Mouse (Mus musculus): Measurements from ENCODE around the gene Pomgnt1. TPM values are rescaled to one million over a fixed set of nuclear protein-coding genes. Genes with fewer than 3 reads are reported as not detected.

Gene Pomgnt1
- polyA plus RNA-seq, 1 experiment from 2014 or later, result 68.4 TPM

DNA sequence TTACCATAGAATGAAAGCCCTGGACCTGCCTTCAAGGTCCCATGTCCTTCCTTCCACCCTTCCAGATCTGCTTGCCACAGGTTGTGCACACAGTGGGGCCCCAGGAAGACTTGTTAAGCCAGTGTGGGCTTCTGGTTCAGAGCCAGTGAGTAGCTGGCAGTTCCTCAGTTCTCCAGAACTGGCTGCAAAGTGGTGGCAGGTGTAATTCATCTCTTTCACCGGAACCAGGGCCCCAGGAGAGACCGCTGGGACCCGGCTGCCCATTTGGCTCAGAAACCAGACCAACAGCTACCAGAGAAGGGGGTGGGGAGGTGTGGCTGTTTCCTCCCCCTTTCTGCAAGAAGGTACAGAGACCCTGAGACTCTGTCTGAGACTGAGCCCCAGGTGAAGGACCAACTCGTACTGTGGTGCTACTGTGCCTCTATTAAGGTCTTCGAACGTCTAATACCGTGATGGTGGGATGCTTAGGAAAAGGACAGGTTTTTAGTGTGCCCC, 19.7 kb downstream of the Pomgnt1 start:
- no peaks in the 10 kb centered on the region for H3K9me3 ChIP-seq
- peaks cover 12% of the 10 kb centered on the region; the same call in 1 of the 2 replicates for H3K4me1 ChIP-seq
- WGBS, result 10% methylated on average over 7 of the region's 7 CpGs
- H3K4me3 ChIP-seq, result no peak overlapping the region
- no peak overlapping the region for H3K9ac ChIP-seq
- H3K27ac ChIP-seq, result no peak overlapping the region
- ATAC-seq (ENCODE audit: low FRiP score, low read depth), result no peak
- peak overlapping the region; percentile 93 for H3K4me2 ChIP-seq (replicated peaks)
- no peaks in the 10 kb centered on the region for H3K36me3 ChIP-seq
- H3K27me3 ChIP-seq (replicated peaks), result peaks cover 15% of the 10 kb centered on the region

DNA sequence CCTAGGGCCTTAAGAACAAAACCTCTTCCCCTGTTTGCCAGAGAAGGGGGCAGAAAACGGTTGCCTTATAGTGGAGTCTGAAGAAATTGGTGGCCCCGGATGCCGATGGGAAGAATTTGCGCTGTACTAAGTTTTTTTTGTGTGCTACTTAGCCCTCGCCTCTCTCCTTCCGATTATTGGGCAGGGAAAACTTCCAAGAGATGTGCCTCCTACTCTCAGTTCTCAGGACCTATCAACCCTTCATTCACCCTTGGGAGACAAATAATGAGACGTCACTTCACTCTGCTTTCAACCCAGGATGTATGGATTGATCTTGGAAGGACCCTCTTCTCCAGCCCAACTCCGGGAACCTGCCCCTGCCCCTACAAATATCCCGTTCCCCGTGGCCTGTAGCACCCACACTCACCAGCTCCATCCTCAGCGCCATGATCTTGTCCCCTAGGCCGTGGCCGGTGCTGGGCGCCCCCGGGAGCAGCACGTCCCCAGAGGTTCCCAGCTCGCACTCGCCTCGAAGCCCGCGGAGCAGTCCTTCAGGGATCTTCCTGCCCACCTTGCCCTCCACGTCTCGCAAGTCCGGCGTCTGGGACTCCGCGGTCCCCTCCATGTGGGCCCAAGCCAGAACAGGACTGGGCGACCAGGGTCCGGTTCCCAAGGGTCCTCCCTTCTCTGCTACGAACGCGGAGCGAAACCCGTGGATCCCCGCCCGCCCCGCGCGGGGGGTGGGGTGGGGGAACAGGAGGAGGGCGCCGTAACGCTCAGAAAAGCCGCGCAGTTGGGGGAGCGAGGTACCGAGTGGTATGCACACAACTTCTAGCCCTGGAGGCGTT, 20.5 kb downstream of the Pomgnt1 start:
- Histone ChIP-seq H3K4me3 (peak overlapping the region; percentile 60), H3K9me3 (no peaks in the 10 kb centered on the region), H3K27ac (no peak overlapping the region), H3K4me2 (replicated peaks) (peak overlapping the region; percentile 93), H3K36me3 (no peaks in the 10 kb centered on the region), H3K4me1 (peaks cover 12% of the 10 kb centered on the region; the same call in 1 of the 2 replicates), H3K27me3 (replicated peaks) (peaks cover 15% of the 10 kb centered on the region), H3K9ac (peak overlapping the region; percentile 67)
- ATAC-seq (ENCODE audit: low FRiP score, low read depth), result peak; percentile 69; the same call in 1 of the 2 replicates
- WGBS, result under 1% methylated on average over 46 of the region's 47 CpGs

DNA sequence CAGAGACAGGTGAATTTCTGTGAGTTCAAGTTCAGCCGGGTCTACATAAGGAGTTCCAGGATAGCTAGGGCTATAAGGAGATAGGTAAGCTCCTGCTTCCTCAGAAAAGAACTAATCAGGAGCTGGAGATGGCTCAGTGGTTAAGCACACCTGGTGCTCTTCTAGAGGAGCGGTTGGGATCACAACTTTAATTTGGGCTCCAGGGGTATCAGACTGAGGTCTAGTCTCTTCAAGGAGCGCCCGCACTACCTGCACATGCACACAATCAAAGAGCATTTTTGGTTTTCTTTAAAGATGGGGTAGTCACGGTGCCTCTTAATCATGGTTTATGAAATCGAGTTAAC, 26.1 kb downstream of the Pomgnt1 start:
- Histone ChIP-seq H3K9ac (peak overlapping the region; percentile 88), H3K27me3 (replicated peaks) (no peaks in the 10 kb centered on the region), H3K4me2 (replicated peaks) (peak overlapping the region; percentile 60), H3K36me3 (peaks cover 30% of the 10 kb centered on the region), H3K4me3 (peak overlapping the region; percentile 72), H3K4me1 (peaks cover 8% of the 10 kb centered on the region), H3K9me3 (no peaks in the 10 kb centered on the region), H3K27ac (0 out of 2 replicates have a peak overlapping the region, but pooled peaks have one; percentile 57)
- 24% methylated on average over 6 of the region's 6 CpGs for WGBS
- peak; percentile 7; the same call in 1 of the 2 replicates for ATAC-seq (ENCODE audit: low FRiP score, low read depth)

DNA sequence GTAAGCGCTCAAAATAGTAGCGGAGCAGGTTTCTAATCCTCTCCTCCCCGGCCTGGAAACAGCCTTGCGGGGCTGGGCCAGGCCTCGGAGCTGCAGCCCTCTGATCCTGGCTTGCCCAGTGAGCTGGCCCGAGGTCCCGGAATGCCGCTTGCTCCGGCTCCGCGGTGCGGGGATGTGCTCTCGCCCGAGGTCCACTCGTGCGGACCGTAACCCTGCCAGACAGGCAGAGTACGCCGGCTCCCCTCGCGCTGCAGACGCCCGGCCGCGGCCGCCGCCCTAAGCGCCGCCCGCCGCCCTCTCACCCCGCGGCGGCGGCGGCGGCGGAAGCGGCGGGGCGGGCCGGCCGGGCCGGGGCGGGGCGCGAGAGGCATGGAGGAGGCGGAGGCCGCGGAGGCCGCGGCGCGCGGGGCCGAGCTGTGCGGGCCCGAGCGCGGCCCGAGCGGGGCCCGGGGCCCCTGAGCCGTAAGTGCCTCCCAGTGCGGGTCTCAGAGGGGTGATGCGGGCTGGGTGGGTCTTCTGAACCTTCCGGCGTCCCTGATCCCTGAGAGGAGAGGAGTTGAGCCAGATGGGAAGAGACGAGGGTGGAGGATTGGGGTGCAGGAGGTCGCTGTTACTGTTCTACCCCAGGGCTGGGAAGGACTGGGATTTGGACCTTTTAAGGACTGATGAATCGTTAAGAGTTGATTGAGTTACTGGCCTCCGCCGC, 26.7 kb downstream of the Pomgnt1 start:
- Histone ChIP-seq H3K36me3 (peaks cover 36% of the 10 kb centered on the region), H3K4me2 (replicated peaks) (peak overlapping the region; percentile 60), H3K9me3 (no peaks in the 10 kb centered on the region), H3K4me3 (peak overlapping the region; percentile 72), H3K27ac (peak overlapping the region; percentile 57; the same call in 1 of the 2 replicates), H3K4me1 (peaks cover 8% of the 10 kb centered on the region), H3K27me3 (replicated peaks) (no peaks in the 10 kb centered on the region), H3K9ac (peak overlapping the region; percentile 88)
- ATAC-seq (ENCODE audit: low FRiP score, low read depth), result peak; percentile 82
- WGBS, result under 1% methylated on average over 64 of the region's 73 CpGs

DNA sequence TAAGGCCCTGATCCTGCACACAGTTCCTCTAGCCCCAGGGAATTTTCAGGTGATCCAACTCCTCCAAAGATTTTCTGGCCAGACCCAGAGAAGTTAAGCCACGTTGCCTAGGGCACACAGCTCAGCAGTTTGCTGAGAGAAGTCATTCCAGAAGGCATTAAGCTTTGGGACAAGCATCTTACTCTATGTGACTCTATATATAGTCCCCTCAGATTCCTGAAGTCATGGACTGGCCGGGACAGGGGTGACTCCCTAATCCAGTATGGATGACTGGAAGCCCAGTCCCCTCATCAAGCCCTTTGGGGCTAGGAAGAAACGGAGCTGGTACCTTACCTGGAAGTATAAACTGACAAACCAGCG, 27.2 kb downstream of the Pomgnt1 start:
- Histone ChIP-seq H3K36me3 (peaks cover 41% of the 10 kb centered on the region), H3K4me3 (peak overlapping the region; percentile 72), H3K27ac (no peak overlapping the region; the same call in 1 of the 2 replicates), H3K9ac (peak overlapping the region; percentile 88), H3K27me3 (replicated peaks) (no peaks in the 10 kb centered on the region), H3K4me1 (peaks cover 8% of the 10 kb centered on the region), H3K9me3 (no peaks in the 10 kb centered on the region), H3K4me2 (replicated peaks) (peak overlapping the region; percentile 60)
- ATAC-seq (ENCODE audit: low FRiP score, low read depth), result no peak; the same call in 1 of the 2 replicates
- 24% methylated on average over 4 of the region's 4 CpGs for WGBS

DNA sequence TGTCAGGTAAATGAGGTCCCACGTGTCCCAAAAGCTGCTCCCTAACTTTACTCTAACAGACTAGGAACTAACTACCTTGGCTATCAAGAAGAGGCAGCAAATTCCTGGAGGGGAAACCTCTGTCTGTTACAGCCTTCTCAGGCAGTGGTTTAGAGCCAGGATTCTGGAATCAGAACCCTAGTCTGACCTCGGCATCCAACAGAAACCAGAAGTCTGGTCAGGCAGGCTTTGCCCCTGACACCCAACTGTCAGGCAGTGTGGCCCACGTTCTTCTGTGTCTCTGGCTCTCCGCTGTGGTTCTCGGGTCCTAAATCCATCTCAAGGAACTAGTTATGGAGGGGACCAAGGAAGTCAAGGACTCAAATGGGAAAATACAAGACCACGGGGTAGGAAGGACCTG, 27.6 kb downstream of the Pomgnt1 start, which contains the start of gene Lurap1:
Lurap1 (minus strand) TSS at position 101 of the 400 bp plus-strand sequence.
- peak within 1 kb of the TSS; percentile 72 for H3K4me3 ChIP-seq
- H3K36me3 ChIP-seq, result peaks cover 45% of the 10 kb centered on the region
- H3K4me2 ChIP-seq (replicated peaks), result peak within 1 kb of the TSS; percentile 60
- WGBS, result 83% methylated on average over 6 of the region's 6 CpGs
- no peaks in the 10 kb centered on the region for H3K9me3 ChIP-seq
- no peak for ATAC-seq (ENCODE audit: low FRiP score, low read depth)
- no peaks in the 10 kb centered on the region for H3K27me3 ChIP-seq (replicated peaks)
- H3K9ac ChIP-seq, result peak within 1 kb of the TSS; percentile 88
- H3K27ac ChIP-seq, result peak within 1 kb of the TSS; percentile 57; the same call in 1 of the 2 replicates
- peaks cover 8% of the 10 kb centered on the region for H3K4me1 ChIP-seq

DNA sequence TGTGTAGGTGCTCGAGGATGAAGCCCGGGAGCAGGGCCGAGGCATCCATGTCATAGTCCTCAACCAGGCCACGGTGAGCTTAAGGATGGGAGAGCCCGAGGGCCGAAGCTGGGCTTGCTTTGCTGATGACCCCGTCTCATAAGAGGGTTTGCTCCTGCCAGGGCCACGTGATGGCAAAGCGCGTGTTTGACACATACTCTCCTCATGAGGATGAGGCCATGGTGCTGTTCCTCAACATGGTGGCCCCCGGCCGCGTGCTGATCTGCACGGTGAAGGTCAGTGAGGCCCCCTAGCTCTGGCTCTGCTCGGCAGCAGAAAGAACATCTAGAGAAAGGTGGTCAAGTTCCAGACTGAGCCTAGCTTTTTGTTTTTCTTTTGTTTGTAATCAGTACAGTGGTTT, 29.1 kb downstream of the Pomgnt1 start:
- 97% methylated on average over 15 of the region's 15 CpGs for WGBS
- Histone ChIP-seq H3K9ac (no peak overlapping the region), H3K36me3 (peaks cover 60% of the 10 kb centered on the region), H3K9me3 (no peaks in the 10 kb centered on the region), H3K27ac (no peak overlapping the region), H3K4me1 (peaks cover 8% of the 10 kb centered on the region), H3K27me3 (replicated peaks) (no peaks in the 10 kb centered on the region), H3K4me2 (replicated peaks) (no peak overlapping the region), H3K4me3 (no peak overlapping the region)
- ATAC-seq (ENCODE audit: low FRiP score, low read depth), result no peak

DNA sequence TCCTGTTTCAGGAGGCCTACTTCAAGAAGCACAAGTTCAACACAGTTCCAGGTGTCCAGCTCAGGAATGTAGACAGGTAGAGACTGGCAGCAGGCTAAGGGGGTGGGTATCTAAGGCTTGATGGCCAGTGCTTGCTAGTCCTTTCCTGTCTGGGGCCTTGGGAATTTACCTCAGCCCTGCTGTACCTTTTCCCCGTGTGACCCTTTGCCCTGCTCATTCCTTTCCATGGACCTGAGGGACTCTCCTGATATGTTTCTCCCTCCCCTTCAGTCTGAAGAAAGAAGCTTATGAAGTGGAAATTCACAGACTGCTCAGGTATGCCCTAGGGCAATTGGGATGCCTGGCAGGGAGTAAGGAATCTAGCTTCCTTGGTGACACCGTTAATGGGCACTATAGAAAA, 34.2 kb downstream of the Pomgnt1 start:
- H3K4me2 ChIP-seq (replicated peaks), result no peak overlapping the region
- H3K36me3 ChIP-seq, result peaks cover 71% of the 10 kb centered on the region
- WGBS, result 89% methylated on average over 2 of the region's 2 CpGs
- no peaks in the 10 kb centered on the region for H3K4me1 ChIP-seq
- no peak for ATAC-seq (ENCODE audit: low FRiP score, low read depth)
- H3K4me3 ChIP-seq, result no peak overlapping the region
- H3K9ac ChIP-seq, result no peak overlapping the region
- no peaks in the 10 kb centered on the region for H3K27me3 ChIP-seq (replicated peaks)
- no peak overlapping the region for H3K27ac ChIP-seq
- no peaks in the 10 kb centered on the region for H3K9me3 ChIP-seq

DNA sequence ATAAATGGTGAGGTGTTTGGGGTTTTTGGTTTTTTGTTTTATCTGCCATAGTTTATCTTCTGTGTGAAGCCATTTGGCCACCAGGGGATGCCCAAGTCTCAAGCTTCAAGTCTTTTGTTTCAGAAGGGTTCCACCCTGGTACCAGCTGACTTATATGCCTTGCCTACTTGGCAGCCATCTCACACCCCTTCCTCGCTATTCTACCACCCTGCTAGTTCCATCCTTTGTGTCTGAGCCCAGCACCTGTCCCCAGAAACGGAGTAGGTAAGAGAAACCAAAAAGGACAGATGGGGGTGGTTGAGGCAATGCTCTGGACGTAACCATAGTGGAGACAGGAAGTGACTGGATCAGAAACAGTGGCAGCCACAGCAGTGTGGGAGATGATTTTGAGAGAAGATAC, 36.3 kb downstream of the Pomgnt1 start:
- Histone ChIP-seq H3K27ac (no peak overlapping the region), H3K4me3 (no peak overlapping the region), H3K4me2 (replicated peaks) (no peak overlapping the region), H3K9me3 (no peaks in the 10 kb centered on the region), H3K36me3 (peaks cover 51% of the 10 kb centered on the region), H3K9ac (no peak overlapping the region), H3K27me3 (replicated peaks) (no peaks in the 10 kb centered on the region), H3K4me1 (no peaks in the 10 kb centered on the region)
- WGBS, result 78% methylated on average over 3 of the region's 3 CpGs
- ATAC-seq (ENCODE audit: low FRiP score, low read depth), result no peak

DNA sequence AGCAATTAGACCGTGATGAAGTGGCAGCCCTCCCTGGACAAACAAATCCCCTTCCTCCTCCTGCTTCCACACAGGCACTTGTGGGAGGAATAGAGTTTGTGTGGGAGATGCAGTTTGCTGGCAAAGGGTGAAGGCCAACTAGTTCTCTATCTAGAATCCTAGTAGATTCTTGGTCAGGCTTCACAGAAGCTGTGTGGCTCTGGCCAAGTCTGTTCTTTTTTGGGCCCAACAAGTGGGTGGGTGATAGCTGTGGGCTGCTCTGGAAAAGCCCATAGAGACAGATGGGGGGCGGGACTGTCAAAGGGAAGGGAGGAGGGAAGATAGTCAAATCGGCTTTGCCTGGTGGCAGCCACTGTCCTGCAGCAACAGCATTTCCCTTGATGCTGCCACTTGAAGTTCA, 37.1 kb downstream of the Pomgnt1 start:
- Histone ChIP-seq H3K4me2 (replicated peaks) (no peak overlapping the region), H3K9ac (no peak overlapping the region), H3K27ac (no peak overlapping the region), H3K36me3 (peaks cover 42% of the 10 kb centered on the region), H3K4me1 (no peaks in the 10 kb centered on the region), H3K27me3 (replicated peaks) (no peaks in the 10 kb centered on the region), H3K9me3 (no peaks in the 10 kb centered on the region), H3K4me3 (no peak overlapping the region)
- no peak for ATAC-seq (ENCODE audit: low FRiP score, low read depth)
- WGBS, result 76% methylated on average over 3 of the region's 3 CpGs

DNA sequence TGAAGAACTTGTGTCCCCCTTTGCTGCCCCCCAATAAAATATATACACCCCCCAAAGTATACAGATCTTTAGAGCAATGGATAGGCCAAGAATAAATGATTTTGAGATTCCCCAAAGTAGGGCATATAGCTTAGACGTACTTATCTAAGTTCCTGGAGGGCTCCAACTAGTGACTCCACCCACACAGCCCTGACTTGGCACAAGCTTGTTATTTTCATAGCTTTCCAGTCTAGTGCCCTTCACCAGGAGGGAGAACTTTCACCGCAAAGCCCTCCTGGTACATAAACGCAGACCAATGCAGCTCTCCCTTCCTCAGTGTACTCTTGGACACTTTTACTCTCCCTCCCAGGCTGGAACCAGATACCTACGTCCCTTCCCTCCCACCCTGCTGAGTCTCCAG, 38.5 kb downstream of the Pomgnt1 start:
- peaks cover 29% of the 10 kb centered on the region for H3K36me3 ChIP-seq
- no peak overlapping the region for H3K9ac ChIP-seq
- no peaks in the 10 kb centered on the region for H3K27me3 ChIP-seq (replicated peaks)
- H3K27ac ChIP-seq, result no peak overlapping the region
- H3K4me3 ChIP-seq, result no peak overlapping the region
- 86% methylated on average over 4 of the region's 4 CpGs for WGBS
- no peak overlapping the region for H3K4me2 ChIP-seq (replicated peaks)
- H3K9me3 ChIP-seq, result no peaks in the 10 kb centered on the region
- ATAC-seq (ENCODE audit: low FRiP score, low read depth), result no peak
- no peaks in the 10 kb centered on the region for H3K4me1 ChIP-seq
